Mouse (Mus musculus): ENCODE measurements at regions not wholly inside any gene's neighbourhood (a gene's known extent, or its start where the extent isn't known, plus 50 kb on each side); places are given as distances from the start of the nearest gene placed in this dataset.

DNA sequence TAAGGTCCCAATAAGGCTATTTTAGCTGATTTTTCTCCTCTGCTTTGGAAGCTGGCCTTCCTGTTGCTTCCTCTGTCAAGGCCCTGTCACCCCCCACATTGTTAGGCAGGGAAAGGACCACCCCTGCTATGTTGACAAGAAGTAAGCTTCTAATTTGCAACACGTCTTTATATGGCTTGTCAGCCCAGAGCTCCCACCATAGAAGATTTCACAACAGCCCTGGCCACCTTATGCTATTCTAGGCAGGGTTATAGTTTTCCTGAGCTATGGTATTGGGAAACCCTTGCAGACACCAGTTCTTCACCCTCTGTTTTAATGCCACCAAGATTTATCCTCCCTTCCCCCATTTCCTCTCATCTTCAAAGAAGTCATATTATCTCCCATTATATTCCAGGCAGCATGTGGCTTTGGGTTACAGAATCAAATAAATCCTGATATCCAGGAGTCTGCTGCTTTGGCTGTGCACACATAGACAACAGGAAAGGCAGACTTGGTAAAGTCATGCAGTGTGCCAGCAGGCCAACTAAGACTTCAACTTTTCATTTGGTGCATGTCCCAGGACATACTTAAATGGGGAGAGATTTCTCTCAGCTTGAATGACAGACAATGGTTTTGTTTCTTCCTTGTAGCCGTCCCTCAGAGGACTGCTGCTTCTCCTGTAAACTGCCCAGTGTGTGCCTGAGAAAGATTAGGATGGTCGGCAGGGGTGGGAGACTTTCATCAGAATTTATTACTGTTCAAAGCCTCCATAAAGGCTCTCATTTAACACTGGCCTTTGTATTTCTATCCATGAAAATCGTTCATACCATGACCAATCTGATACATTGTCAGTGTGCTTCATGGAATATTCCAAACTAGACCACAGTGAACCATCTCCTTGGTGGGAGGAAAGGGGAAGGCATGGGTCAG is 146.2 kb upstream of the Hhip start:
- 0 out of 2 replicates have a peak overlapping the region, but pooled peaks have one; percentile 39 for H3K27ac ChIP-seq (ENCODE audit: low read length)
- DNase-seq (ENCODE audit: low spot score) = peak; percentile 86
- 47% methylated on average over 4 of the region's 4 CpGs for WGBS
- no peak overlapping the region for H3K4me2 ChIP-seq (replicated peaks; ENCODE audit: low read depth, low read length)
- no peaks in the 10 kb centered on the region for H3K36me3 ChIP-seq (ENCODE audit: insufficient read depth, low read length)
- no peak overlapping the region for H3K4me3 ChIP-seq (ENCODE audit: low read depth, low read length)
- no peak for TF ChIP-seq CTCF (IDR thresholded peaks at IDR 0.05)
- TF ChIP-seq EP300 (IDR thresholded peaks at IDR 0.05) = peak; percentile 69
- no peaks in the 10 kb centered on the region for H3K4me1 ChIP-seq (ENCODE audit: insufficient read depth, low read depth, low read length)
- H3K9me3 ChIP-seq (ENCODE audit: low read length) = no peaks in the 10 kb centered on the region
- no peaks in the 10 kb centered on the region for H3K27me3 ChIP-seq (replicated peaks; ENCODE audit: insufficient read depth, low read length)
- peak; percentile 93 for ATAC-seq
- no peak overlapping the region for H3K9ac ChIP-seq (replicated peaks; ENCODE audit: low read depth)

DNA sequence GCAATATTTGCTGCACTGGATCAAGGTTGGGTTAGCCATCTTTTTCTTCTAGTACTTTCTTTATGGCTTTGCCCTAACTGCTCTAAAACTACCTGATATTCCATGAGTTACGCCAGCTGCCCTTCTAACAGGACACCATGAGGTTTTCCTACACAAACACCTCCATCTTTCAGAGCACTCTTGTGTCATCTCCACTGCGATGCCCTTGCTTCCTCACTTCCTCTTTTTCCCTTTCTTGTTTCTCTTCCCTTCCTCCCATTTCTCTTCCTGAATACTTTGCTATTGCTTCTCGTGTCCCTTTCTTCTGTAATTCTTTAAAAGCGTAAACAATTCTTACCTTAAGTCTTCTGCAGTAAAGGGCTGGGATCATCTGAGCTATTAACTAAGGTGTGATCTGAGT is 139.9 kb upstream of the Hhip start:
- ATAC-seq (no peak), DNase-seq (ENCODE audit: low spot score) (no peak)
- H3K4me1 ChIP-seq (ENCODE audit: insufficient read depth, low read depth, low read length) = no peaks in the 10 kb centered on the region
- WGBS = 65% methylated on average over 4 of the region's 4 CpGs
- H3K27ac ChIP-seq (ENCODE audit: low read length) = no peak overlapping the region
- H3K9ac ChIP-seq (replicated peaks; ENCODE audit: low read depth) = no peak overlapping the region
- no peak overlapping the region for H3K4me3 ChIP-seq (ENCODE audit: low read depth, low read length)
- no peaks in the 10 kb centered on the region for H3K36me3 ChIP-seq (ENCODE audit: insufficient read depth, low read length)
- no peak overlapping the region for H3K4me2 ChIP-seq (replicated peaks; ENCODE audit: low read depth, low read length)
- no peak for TF ChIP-seq EP300 (IDR thresholded peaks at IDR 0.05)
- TF ChIP-seq CTCF (IDR thresholded peaks at IDR 0.05) = no peak
- H3K27me3 ChIP-seq (replicated peaks; ENCODE audit: insufficient read depth, low read length) = no peaks in the 10 kb centered on the region
- no peaks in the 10 kb centered on the region for H3K9me3 ChIP-seq (ENCODE audit: low read length)

DNA sequence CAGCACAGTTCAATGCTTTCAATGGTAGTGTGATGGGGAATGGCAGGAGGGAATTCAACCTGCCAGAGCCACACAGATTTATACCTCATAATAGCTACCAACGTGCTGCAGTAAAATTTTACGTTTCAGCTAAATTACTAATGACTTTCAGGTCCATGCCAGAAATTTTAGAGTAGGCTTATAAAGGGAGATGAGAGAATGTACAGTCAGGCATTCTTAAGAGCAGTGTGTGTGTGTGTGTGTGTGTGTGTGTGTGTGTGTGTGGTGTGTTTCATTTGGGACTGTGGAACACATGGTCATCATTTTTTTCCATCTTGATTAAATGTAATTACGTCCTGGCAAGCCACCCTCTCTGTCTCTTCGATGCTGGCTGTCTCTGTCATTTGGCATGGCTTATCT is 132.7 kb upstream of the Hhip start:
- H3K36me3 ChIP-seq (ENCODE audit: insufficient read depth, low read length) = no peaks in the 10 kb centered on the region
- H3K9ac ChIP-seq (replicated peaks; ENCODE audit: low read depth) = no peak overlapping the region
- H3K27ac ChIP-seq (ENCODE audit: low read length) = no peak overlapping the region
- WGBS = 61% methylated on average over 4 of the region's 4 CpGs
- no peaks in the 10 kb centered on the region for H3K27me3 ChIP-seq (replicated peaks; ENCODE audit: insufficient read depth, low read length)
- no peak overlapping the region for H3K4me3 ChIP-seq (ENCODE audit: low read depth, low read length)
- ATAC-seq (no peak), DNase-seq (ENCODE audit: low spot score) (no peak)
- TF ChIP-seq CTCF (IDR thresholded peaks at IDR 0.05) = no peak
- TF ChIP-seq EP300 (IDR thresholded peaks at IDR 0.05) = no peak
- H3K4me2 ChIP-seq (replicated peaks; ENCODE audit: low read depth, low read length) = no peak overlapping the region
- H3K9me3 ChIP-seq (ENCODE audit: low read length) = no peaks in the 10 kb centered on the region
- no peaks in the 10 kb centered on the region for H3K4me1 ChIP-seq (ENCODE audit: insufficient read depth, low read depth, low read length)

DNA sequence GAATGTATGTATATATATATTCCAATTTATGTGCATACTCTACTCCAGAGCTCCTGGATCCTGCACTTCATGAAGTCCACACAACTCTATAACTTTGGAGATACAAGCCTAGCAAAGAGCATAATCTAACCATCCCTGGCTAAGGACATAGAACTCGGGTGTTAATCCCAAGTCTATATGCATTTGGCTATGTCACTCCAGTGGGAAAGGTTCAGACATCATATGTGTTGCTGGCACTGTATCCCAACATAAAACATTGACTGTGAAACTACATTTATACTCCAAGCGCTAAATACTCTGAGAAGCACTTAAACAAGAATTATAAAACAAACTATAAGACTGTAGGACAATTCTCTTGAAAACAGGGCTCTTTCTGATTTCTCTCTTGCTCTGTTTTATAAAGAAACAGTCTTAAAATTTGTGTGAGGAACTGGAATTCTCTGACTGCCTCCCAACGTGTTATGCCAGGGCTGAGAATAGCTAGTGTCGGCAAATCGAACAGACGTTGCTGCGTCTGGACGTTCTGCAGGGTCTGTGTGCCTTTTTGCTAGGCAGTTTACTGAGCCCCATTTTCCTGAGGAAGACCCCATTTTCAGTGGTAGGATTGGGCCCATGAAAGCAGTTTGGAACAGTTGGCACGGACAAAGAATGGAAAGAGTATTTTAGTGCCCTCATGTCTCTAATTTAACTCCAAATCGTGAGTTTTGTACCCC is 132.1 kb upstream of the Hhip start:
- 72% methylated on average over 10 of the region's 10 CpGs for WGBS
- DNase-seq (ENCODE audit: low spot score) (no peak), ATAC-seq (no peak)
- Histone ChIP-seq H3K27ac (ENCODE audit: low read length) (no peak overlapping the region), H3K9me3 (ENCODE audit: low read length) (no peaks in the 10 kb centered on the region), H3K4me2 (replicated peaks; ENCODE audit: low read depth, low read length) (no peak overlapping the region), H3K4me1 (ENCODE audit: insufficient read depth, low read depth, low read length) (no peaks in the 10 kb centered on the region), H3K9ac (replicated peaks; ENCODE audit: low read depth) (no peak overlapping the region), H3K36me3 (ENCODE audit: insufficient read depth, low read length) (no peaks in the 10 kb centered on the region), H3K4me3 (ENCODE audit: low read depth, low read length) (no peak overlapping the region), H3K27me3 (replicated peaks; ENCODE audit: insufficient read depth, low read length) (no peaks in the 10 kb centered on the region)
- no peak for TF ChIP-seq CTCF (IDR thresholded peaks at IDR 0.05)
- no peak for TF ChIP-seq EP300 (IDR thresholded peaks at IDR 0.05)

DNA sequence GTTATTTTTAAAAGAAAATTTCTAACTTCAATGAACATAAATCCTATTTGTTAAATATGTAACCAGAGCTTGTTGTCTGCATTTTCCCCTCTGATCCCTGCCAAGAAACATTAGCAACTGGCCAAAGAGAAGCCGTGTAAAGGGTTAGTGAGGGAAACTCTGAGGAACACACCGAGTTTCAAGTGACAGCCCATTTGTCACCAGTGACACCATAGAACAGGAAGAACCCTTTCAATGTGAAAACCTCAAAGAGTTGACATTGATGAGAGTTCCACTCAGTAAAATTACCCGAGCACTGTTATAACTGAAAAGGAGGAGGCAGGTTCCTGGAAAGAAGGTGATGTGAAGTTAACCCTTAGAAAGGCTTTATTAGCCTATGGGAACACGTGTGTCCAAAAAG is 127.5 kb upstream of the Hhip start:
- Histone ChIP-seq H3K4me1 (ENCODE audit: insufficient read depth, low read depth, low read length) (no peaks in the 10 kb centered on the region), H3K4me3 (ENCODE audit: low read depth, low read length) (no peak overlapping the region), H3K9me3 (ENCODE audit: low read length) (no peaks in the 10 kb centered on the region), H3K4me2 (replicated peaks; ENCODE audit: low read depth, low read length) (no peak overlapping the region), H3K27ac (ENCODE audit: low read length) (no peak overlapping the region), H3K36me3 (ENCODE audit: insufficient read depth, low read length) (no peaks in the 10 kb centered on the region), H3K9ac (replicated peaks; ENCODE audit: low read depth) (no peak overlapping the region), H3K27me3 (replicated peaks; ENCODE audit: insufficient read depth, low read length) (no peaks in the 10 kb centered on the region)
- ATAC-seq (no peak), DNase-seq (ENCODE audit: low spot score) (no peak)
- TF ChIP-seq EP300 (IDR thresholded peaks at IDR 0.05) = no peak
- 15% methylated on average over 4 of the region's 4 CpGs for WGBS

DNA sequence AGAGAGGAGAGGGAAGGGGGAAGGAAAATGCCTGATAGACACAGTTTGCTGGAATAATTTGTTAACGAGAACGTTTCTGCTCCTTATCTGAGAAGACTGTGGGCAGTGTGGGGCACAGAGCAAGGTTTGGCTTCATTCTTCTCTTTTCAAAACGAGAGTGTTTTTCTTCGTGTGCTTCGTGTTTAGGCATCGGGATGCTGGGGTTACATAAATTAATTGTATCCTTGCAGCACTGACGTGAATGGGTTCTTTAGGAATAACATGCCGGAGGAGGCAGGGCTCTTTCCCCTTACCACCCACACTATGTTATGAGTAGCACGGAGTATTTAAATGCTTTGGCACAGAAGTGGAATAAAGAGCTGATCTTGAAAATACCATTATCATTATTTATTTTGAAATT is 110.9 kb upstream of the Hhip start:
- Histone ChIP-seq H3K27ac (ENCODE audit: low read length) (no peak overlapping the region), H3K4me2 (replicated peaks; ENCODE audit: low read depth, low read length) (no peak overlapping the region), H3K4me3 (ENCODE audit: low read depth, low read length) (no peak overlapping the region), H3K9me3 (ENCODE audit: low read length) (no peaks in the 10 kb centered on the region), H3K4me1 (ENCODE audit: insufficient read depth, low read depth, low read length) (no peaks in the 10 kb centered on the region), H3K27me3 (replicated peaks; ENCODE audit: insufficient read depth, low read length) (no peaks in the 10 kb centered on the region), H3K36me3 (ENCODE audit: insufficient read depth, low read length) (no peaks in the 10 kb centered on the region), H3K9ac (replicated peaks; ENCODE audit: low read depth) (no peak overlapping the region)
- DNase-seq (ENCODE audit: low spot score) = no peak
- TF ChIP-seq CTCF (IDR thresholded peaks at IDR 0.05) = no peak
- TF ChIP-seq EP300 (IDR thresholded peaks at IDR 0.05) = no peak
- no peak for ATAC-seq
- 54% methylated on average over 9 of the region's 9 CpGs for WGBS

All from lung, postnatal 0 days (tissue).